Mouse (Mus musculus) cerebellum, adult 2 months (tissue): ENCODE results near the gene Rhoh.

ENCODE experiments used
- CTCF ChIP-seq: fragments of 200-500 bp; IDR thresholded peaks from 2 replicates; pipeline ENCODE4 v1.5.1; 2011; ENCODE audit warnings: low read depth, mild to moderate bottlenecking, control low read depth, low read length, moderate library complexity, borderline replicate concordance; ENCODE audit not compliant: insufficient read depth
- POLR2A ChIP-seq: fragments of 200-500 bp; IDR thresholded peaks from 2 replicates; pipeline ENCODE4 v1.6.1; 2011; ENCODE audit warnings: low read length, control low read depth, borderline replicate concordance; ENCODE audit not compliant: insufficient read depth

GRCm38 (mm10) chr5:65863349-65863749 is 2.3 kb downstream of the Rhoh start:
- no peak for TF ChIP-seq CTCF
- no peak for TF ChIP-seq POLR2A
